Mouse (Mus musculus) adipocyte (in vitro differentiated cells): Measurements from ENCODE around the gene Hat1.

Experiments used
- DNase-seq: peaks from one replicate; pipeline ENCODE4 v3.0.0-alpha.2; 2016; ENCODE audit warnings: low spot score

The Hat1 gene

DNA sequence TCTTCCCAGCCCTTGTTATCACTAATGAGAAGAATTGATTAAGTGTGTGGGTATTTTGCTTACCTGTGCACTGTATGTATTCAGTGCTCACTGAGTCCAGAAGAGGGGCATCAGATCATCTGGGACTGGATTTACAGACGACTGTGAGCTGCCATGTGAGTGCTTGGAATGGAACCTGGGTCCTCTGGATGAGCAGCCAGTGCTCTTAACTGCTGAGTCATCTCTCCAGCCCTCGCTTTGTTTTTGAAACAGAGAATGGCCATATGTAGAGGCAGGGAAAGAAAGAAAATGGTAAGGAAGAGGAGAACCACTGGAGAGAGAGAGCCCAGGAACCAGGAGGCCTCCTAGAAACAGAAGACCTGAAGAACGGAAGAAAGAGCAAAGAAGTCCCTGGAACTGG, 73.8 kb downstream of the Hat1 start:
- DNase-seq = no peak

DNA sequence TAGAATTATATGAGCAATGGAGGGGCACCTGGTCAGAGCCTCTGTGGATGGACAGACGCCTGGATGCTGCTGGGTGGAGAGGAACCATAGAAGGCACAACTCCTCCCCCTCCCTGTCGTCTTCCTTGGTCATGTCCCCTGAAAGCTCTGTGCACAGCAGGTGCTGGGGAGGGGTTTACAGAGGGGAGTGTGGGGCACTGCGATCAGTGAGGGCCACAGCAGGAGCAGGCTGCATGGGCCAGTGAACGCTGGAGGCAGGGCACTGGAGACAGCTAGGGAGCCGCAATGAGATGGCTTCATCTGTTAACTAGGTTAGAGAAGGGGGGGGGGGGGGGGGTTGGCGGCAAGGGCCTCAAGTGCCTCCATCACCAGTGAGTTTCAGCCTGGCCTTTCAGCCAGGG, 77.3 kb downstream of the Hat1 start:
- DNase-seq = no peak

DNA sequence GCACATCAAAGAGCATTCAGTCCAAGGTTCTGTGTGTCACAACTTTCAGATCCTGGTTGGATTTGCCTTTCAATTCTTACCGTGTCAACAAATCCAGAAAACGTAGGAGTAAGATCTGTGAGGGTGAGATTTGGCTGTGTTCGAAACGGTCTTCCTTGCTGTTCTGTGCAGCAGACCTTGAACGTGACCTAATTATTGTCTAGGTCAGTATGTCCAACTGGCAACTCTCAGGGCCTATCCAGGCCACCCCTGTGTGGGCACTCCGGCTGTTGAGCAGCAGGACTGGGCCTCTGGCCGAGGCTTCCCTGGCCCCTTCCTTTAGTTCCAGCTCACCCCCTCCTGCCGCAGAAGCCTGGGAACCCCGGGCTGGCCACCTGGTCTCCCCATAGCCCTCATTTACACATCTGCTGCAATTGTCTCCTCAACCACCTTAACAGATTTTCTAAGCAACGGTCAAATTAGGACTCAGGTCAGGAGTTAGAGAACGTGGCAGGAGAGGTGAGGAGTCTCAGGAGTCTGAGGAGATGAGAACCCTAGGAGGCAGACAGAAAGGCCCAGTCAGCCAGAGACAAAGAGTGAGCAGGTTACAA, 78.2 kb downstream of the Hat1 start:
- no peak for DNase-seq

DNA sequence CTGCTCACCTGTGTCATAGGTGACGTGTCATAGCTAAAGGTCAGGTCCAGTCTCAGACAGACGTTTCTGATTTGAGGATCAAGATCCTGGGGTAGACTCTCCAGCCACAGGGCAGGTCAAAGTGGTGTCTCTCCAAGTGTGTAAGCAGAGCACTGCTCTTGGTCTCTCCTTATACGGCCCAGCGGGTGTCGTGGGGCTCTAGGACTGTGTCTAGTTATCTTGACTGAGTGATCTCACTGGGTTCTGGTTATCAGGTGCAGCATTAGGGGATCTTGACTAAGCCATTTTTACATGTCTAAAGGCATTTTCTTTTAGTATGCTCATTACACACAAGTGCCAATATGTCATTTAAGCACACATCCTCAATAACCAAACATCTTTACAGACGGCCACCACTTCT, 82.3 kb downstream of the Hat1 start:
- DNase-seq = no peak

- no peak for DNase-seq
Observed at GRCm38 (mm10) chr2:71473830-71474229, 85.1 kb downstream of the Hat1 start.

- peak; percentile 50 for DNase-seq
Observed at GRCm38 (mm10) chr2:71474345-71474744, 85.6 kb downstream of the Hat1 start.

DNA sequence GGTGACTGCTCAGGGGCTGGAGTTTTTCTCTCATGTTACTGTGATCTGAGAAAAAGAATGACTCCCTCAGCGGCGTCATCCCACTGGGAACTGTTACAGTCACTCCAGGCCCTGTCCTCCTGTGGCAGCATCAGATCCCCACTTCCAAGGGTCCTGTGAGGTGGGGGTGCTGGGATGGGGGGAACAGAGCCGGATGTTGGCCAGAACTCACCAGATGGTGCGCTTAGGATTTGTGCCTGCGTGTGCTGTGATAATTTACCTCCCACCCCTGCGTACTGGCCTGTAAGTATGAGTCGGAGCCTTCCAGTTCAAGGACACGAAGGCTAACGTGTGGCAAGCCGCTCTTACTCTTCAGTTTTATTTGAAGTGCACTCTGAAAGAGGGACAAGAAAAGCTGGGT, 86.6 kb downstream of the Hat1 start:
- DNase-seq = no peak

GRCm38 (mm10) chr2:71475760-71476159, 87.0 kb downstream of the Hat1 start:
- no peak for DNase-seq

- no peak for DNase-seq
Observed at GRCm38 (mm10) chr2:71477787-71478186, 89.0 kb downstream of the Hat1 start.

DNA sequence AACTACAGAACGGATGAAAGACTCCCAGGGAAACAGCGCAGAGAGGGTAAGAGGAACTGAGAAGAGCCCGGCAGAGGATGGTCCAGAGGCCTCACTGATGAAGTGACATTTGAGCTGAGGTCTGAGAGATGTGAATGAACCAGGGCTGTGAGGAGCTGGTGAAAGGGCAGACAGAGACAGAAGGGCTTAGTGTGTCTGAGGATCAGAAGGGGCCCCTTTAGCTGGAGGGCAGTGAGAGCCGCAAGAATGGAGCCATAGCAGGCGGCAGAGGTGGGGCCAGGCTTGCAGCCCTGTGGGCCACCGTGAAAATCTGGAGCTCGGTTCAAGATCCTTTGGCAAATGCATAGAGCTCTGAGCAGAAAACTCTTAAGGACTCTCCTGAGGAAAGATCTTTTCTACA, 91.2 kb downstream of the Hat1 start:
- DNase-seq = no peak

GRCm38 (mm10) chr2:71481825-71482224, 93.1 kb downstream of the Hat1 start:
- DNase-seq = no peak

GRCm38 (mm10) chr2:71483046-71483716, 94.4 kb downstream of the Hat1 start:
- no peak for DNase-seq

GRCm38 (mm10) chr2:71483717-71484066, 94.9 kb downstream of the Hat1 start:
- no peak for DNase-seq
